Mouse (Mus musculus) ES-E14 (cell line): ENCODE results near the gene Ulk4.

Source experiments
- CHD2 ChIP-seq: IDR thresholded peaks from 2 replicates; pipeline ENCODE4 v1.6.1; 2014; ENCODE audit warnings: mild to moderate bottlenecking, low read depth, low read length, inconsistent platforms
- HCFC1 ChIP-seq: IDR thresholded peaks from 2 replicates; pipeline ENCODE4 v1.6.1; 2012; ENCODE audit warnings: low read length, inconsistent platforms, borderline replicate concordance; ENCODE audit not compliant: insufficient read depth
- ZNF384 ChIP-seq: IDR thresholded peaks from 2 replicates; pipeline ENCODE4 v1.6.1; 2012; ENCODE audit warnings: low read depth, low read length, inconsistent platforms

GRCm38 (mm10) chr9:121321118-121321517 lies 44.1 kb upstream of the Ulk4 start:
- TF ChIP-seq HCFC1 (no peak), ZNF384 (no peak), CHD2 (no peak)
